Mouse (Mus musculus) splenic B cell, adult 2 months (primary cell): Measurements from ENCODE around the gene Mamdc2.

Experiments
- DNase-seq: peaks from one replicate; pipeline ENCODE4 v3.0.0-alpha.2; 2011; ENCODE audit warnings: low read depth, low spot score
- H3K27me3 ChIP-seq: 2 replicates; pipeline ENCODE4 v1.6.1; 2012; ENCODE audit warnings: mild to moderate bottlenecking, low read length, moderate library complexity, mixed read lengths; ENCODE audit not compliant: control insufficient read depth, poor library complexity, insufficient read depth, severe bottlenecking
- H3K36me3 ChIP-seq: 2 replicates; pipeline ENCODE4 v1.6.1; 2012; ENCODE audit warnings: mild to moderate bottlenecking, low read length, moderate library complexity, mixed read lengths; ENCODE audit not compliant: control insufficient read depth, poor library complexity, insufficient read depth, severe bottlenecking

The Mamdc2 gene

DNA sequence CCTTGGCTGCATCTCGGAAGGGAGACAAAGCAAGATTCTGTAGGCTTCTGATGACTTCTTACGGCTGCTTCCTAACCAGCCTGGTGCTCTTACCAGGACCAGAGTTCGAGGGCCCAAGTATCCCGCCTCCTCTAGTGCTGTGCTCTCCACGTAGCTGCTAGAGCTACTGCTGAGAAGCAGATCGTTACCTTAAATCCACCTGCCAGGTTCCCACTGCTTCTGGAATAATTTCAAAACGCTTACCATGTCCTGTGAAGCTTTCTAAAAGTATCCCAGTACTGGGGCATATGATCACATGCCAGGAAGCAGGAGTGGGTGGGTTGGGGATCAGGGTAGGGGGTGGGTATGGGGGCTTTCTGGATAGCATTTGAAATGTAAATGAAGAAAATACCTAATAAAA is 141.6 kb downstream of the Mamdc2 start:
- Histone ChIP-seq H3K36me3 (no peaks in the 10 kb centered on the region), H3K27me3 (no peaks in the 10 kb centered on the region)
- no peak for DNase-seq

DNA sequence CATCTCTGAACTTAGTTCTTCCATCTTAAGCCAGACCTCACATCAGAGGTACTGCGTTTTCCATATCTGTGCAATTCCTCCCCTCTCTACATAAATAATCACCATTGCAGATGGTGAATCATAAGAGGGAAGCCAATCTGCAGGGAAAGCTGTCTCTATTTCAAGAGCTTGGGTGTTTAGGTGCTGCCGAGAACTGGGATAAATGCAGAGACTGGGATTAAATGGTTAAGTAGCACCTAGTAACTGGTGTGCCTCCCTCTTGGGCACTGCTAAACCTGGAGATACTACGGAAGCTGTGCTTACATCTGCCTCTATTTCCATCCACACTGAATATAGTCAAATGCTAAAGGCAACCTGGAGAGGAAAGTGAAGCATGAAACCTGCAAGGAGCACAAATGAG is 148.3 kb downstream of the Mamdc2 start:
- Histone ChIP-seq H3K27me3 (no peaks in the 10 kb centered on the region), H3K36me3 (no peaks in the 10 kb centered on the region)
- DNase-seq, result no peak

DNA sequence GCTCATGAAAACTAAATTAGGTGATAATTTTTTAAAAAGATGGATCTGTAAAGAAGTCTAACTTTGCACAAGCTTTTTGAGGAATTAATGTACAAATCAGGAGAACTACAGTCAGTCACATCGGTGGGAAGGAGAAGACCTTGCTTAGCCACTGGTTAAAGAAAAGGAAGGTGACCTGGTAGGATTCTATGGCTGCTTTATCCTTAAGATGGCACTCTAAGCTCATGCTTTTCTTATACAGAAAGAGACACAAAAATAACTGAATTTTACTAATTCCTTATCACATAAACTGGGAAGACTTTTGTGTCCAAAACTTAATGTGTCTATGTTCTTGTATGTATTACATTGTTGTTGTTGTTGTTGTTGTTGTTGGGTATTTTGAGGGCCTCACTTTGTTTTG is 149.3 kb downstream of the Mamdc2 start:
- Histone ChIP-seq H3K27me3 (no peaks in the 10 kb centered on the region), H3K36me3 (no peaks in the 10 kb centered on the region)
- peak; percentile 20 for DNase-seq

DNA sequence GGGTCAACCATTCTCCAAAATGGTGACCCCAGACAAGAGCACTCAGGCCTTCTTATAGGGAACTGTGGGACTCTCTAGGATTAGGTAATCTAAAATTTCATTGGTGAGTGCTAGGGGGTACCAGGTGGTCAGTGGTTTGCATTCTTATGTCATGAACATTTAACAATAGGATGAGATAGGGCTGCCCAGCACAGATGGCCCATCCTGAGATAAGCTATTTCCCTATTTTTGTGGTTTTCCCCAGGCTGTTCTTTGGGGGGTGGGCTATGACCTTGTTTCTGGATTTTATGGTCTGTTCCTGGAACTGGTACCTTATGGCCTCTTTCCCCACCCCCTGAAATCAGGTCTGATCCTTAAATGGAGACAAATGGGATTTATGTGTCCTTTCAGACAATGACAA is 151.1 kb downstream of the Mamdc2 start:
- H3K36me3 ChIP-seq, result no peaks in the 10 kb centered on the region
- DNase-seq, result no peak
- H3K27me3 ChIP-seq, result no peaks in the 10 kb centered on the region

DNA sequence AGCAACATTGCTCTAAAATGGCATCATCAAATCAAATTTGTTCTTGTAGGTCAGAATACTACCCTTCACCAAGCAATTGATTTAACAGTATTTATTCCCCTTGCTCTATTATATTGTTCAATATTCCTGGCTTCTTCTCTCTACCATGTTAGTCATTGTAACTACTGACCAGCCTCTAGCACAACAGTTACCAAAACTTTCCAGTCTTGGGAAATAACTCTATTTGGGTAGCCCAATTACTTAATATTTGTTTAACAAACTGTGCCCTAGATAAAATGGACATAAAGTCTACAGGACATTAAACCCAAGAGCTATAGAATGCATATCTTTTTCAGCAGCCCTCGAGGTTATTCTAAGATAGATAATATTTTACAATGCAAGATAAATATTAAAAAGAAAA is 159.0 kb downstream of the Mamdc2 start:
- no peak for DNase-seq
- no peaks in the 10 kb centered on the region for H3K36me3 ChIP-seq
- no peaks in the 10 kb centered on the region for H3K27me3 ChIP-seq

DNA sequence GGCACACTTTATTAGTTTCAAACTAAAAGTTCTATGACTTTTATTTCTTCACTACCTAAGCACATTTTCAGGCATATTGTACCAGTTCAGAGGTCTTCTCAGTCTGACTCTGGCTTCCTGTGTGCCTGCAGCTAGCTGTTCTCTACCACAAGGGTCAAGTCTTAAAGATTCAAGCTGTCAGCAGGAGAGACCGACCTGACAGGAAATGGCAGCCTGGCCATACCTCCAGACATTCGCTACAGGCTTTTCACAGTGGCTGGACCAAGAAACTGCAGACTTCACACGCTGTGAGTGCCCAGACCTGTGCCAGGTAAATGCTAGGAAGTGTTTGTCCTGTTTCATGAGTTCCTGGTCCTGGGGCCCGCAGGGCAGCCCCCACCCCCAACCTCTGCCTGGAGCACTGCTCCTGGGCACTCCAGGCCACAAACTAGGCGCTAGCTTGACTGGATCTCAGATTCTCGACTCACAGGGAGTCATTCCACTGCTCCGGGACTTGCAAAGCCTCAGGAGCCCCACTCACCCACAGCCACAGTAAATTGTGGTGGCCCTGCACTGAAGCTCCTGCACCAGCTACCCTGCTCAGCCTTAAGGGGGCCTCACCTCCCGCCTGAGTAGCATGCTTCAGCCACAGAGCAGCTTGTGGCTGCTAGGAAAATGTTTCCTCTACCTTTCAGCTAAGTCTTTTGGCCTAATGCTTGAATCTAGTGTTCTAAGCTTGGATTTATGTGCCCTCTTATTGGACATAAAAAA is 166.2 kb downstream of the Mamdc2 start:
- no peaks in the 10 kb centered on the region for H3K27me3 ChIP-seq
- no peaks in the 10 kb centered on the region for H3K36me3 ChIP-seq
- DNase-seq, result no peak

DNA sequence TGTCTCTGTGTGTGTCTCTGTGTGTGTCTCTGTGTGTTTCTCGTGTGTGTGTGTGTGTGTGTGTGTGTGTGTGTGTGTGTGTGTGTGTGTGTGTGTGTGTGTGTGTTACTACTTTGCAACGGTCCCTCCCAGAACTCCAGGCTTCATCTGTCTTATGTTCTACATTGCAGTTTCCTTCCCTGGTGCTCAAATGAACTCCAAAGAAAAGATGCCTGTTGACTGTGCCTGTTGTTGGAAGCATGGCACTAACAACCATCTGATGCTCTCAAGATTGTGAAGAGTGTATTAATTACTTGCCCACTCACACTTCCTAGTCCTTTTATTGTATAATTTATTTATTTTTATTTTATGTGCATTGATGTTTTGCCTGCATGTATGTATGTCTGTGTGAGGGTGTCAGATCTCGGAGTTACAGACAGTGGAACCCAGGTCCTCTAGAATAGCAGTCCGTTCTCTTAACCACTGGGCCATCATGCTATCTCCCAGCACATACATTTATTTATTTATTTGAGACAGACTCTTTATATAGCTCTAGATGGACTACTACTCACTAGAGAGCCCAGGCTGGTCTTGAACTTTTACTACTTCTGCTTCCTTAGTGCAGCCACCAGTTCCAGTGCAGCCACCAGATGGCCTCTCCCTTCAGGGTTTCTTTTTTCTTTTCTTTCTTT is 174.1 kb downstream of the Mamdc2 start:
- DNase-seq, result peak; percentile 29
- Histone ChIP-seq H3K27me3 (no peaks in the 10 kb centered on the region), H3K36me3 (no peaks in the 10 kb centered on the region)

DNA sequence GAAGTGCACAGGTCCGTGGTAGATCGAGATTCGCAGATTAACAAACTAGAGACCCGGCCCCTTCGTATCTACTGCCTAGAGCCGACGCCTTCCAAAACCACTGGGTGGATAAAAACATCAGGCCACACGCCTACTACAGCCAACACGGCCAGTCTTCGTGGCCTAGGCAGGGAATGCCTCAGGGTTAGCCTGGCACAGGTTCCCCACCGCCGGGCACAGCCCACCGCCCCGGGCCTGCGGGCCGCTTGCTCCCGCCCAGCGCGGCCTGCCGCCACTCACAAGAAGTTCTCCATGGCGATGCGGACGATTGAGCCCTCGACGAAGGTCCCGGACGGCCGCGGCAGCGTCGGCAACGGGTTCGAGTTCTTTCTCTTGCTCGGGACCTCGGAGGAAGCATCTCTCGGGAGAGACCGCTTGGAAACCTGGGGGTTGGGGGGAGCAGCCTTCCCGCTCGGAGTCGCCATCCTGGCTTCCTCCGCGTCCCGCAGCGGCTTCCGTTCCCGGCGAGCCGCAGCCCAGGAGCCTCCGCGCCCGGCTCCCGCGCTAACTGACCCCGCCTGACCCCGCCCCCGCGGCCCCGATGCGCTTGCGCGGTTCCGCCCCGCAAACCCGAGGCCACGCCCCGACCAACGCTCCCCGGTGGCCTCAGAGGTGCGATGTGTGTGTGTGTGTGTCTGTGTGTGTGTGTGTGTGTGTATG is 174.7 kb downstream of the Mamdc2 start, which contains the start of gene Smc5:
TSS of gene Smc5 (minus strand) at position 543 of the 699 bp plus-strand sequence.
- peak; percentile 90 for DNase-seq
- Histone ChIP-seq H3K36me3 (no peaks in the 10 kb centered on the region; the same call in 1 of the 2 replicates), H3K27me3 (no peaks in the 10 kb centered on the region)

DNA sequence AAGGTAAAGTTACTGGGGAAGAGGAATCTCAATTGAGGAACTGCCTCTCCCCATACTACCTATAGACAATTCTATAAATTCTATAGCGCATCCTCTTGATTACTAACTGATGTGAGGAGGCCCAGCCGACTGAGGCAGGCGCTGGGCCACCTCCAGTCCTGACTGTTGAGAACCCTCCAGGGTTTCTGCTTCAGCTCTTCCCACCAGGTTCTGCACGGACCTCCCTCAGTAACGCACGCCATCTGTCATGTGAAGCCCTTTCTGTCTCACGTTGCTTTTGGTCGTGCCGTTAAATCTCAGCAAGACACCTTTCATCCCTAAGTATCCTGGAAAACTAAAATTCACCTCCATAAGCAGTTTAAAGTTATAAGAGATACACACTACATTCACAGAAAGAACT is 191.5 kb downstream of the Mamdc2 start:
- no peaks in the 10 kb centered on the region for H3K27me3 ChIP-seq
- H3K36me3 ChIP-seq, result peaks cover 4% of the 10 kb centered on the region; the same call in 1 of the 2 replicates
- DNase-seq, result no peak
